Mouse (Mus musculus): ENCODE results near the gene Zfp933. TPM values are rescaled to one million over a fixed set of nuclear protein-coding genes. Genes with fewer than 3 reads are reported as not detected.
A peak's percentile ranks its signal among the peaks of the same experiment; 100 is the strongest.
"Not testable (repeated sequence)": the region's sequence is repeated elsewhere in the genome, so short reads cannot be mapped to it uniquely, and the experiment has no call there.

Gene Zfp933
- total RNA-seq, 2 experiments from 2014 or later, result 11.2 to 12.4 TPM

GRCm38 (mm10) chr4:147866056-147866455 is 17.9 kb upstream of the Zfp933 start:
- no peak for DNase-seq
- intact Hi-C loops (cut with DNase I), result no loop called here

- no peak for DNase-seq
- intact Hi-C loops (cut with DNase I), result no loop called here
Observed at GRCm38 (mm10) chr4:147865651-147866050, 17.5 kb upstream of the Zfp933 start.

- DNase-seq, result no peak
- intact Hi-C loops (cut with DNase I), result no loop called here
Observed at GRCm38 (mm10) chr4:147862051-147862450, 13.9 kb upstream of the Zfp933 start.

- intact Hi-C loops (cut with DNase I), result no loop called here
- DNase-seq, result no peak
Observed at GRCm38 (mm10) chr4:147850776-147851175, 2.6 kb upstream of the Zfp933 start.

- intact Hi-C loops (cut with DNase I), result loop anchor here (10.0 kb wide), 1 partner anchor 404 kb away; no protein-coding TSS in a partner anchor
- no peak for DNase-seq
Observed at GRCm38 (mm10) chr4:147848584-147848991, 422 bp upstream of the Zfp933 start.

- no peak for DNase-seq
- intact Hi-C loops (cut with DNase I), result loop anchor here (10.0 kb wide), 1 partner anchor 398 kb away; no protein-coding TSS in a partner anchor
Observed at GRCm38 (mm10) chr4:147842871-147843270, 5.3 kb downstream of the Zfp933 start.

- intact Hi-C loops (cut with DNase I), result not testable (repeated sequence)
- peak; percentile 22 to 39 for DNase-seq
Observed at GRCm38 (mm10) chr4:147839282-147839681, 8.9 kb downstream of the Zfp933 start.

GRCm38 (mm10) chr4:147824389-147824788 is 23.8 kb downstream of the Zfp933 start:
- intact Hi-C loops (cut with DNase I), result no loop called here
- no peak for DNase-seq

- DNase-seq; intact Hi-C loops (cut with DNase I): not testable (repeated sequence)
Observed at GRCm38 (mm10) chr4:147821414-147821813, 26.8 kb downstream of the Zfp933 start.

GRCm38 (mm10) chr4:147819659-147820058 is 28.5 kb downstream of the Zfp933 start:
- intact Hi-C loops (cut with DNase I), result not testable (repeated sequence)

GRCm38 (mm10) chr4:147814592-147815167 is 33.5 kb downstream of the Zfp933 start:
- intact Hi-C loops (cut with DNase I), result no loop called here
- DNase-seq, result peak in 1 of 2 experiments; percentile 21

More at GRCm38 (mm10) chr4:147819659-147820058, 28.5 kb downstream of the Zfp933 start:
- DNase-seq, result not testable (repeated sequence)

- DNase-seq, result no peak
- intact Hi-C loops (cut with DNase I), result no loop called here
Observed at GRCm38 (mm10) chr4:147813249-147813765, 34.9 kb downstream of the Zfp933 start.

- intact Hi-C loops (cut with DNase I); DNase-seq: not testable (repeated sequence)
Observed at GRCm38 (mm10) chr4:147809966-147810304, 38.2 kb downstream of the Zfp933 start.

- intact Hi-C loops (cut with DNase I), result not testable (repeated sequence)
- peak; percentile 53 to 59 for DNase-seq
Observed at GRCm38 (mm10) chr4:147809292-147809965, 38.7 kb downstream of the Zfp933 start, which contains the start of gene Zfp984. Gene Zfp984, minus strand, starts transcription at chr4:147809788.

GRCm38 (mm10) chr4:147808483-147808882 is 39.7 kb downstream of the Zfp933 start:
- intact Hi-C loops (cut with DNase I), result not testable (repeated sequence)

GRCm38 (mm10) chr4:147795308-147795707 is 52.9 kb downstream of the Zfp933 start:
- DNase-seq; intact Hi-C loops (cut with DNase I): not testable (repeated sequence)

More at GRCm38 (mm10) chr4:147808483-147808882, 39.7 kb downstream of the Zfp933 start:
- DNase-seq, result not testable (repeated sequence)

GRCm38 (mm10) chr4:147794026-147794665 is 54.0 kb downstream of the Zfp933 start:
- intact Hi-C loops (cut with DNase I); DNase-seq: not testable (repeated sequence)

- DNase-seq; intact Hi-C loops (cut with DNase I): not testable (repeated sequence)
Observed at GRCm38 (mm10) chr4:147793390-147793916, 54.7 kb downstream of the Zfp933 start.

- intact Hi-C loops (cut with DNase I); DNase-seq: not testable (repeated sequence)
Observed at GRCm38 (mm10) chr4:147791729-147792128, 56.4 kb downstream of the Zfp933 start.

Data from heart, postnatal 10 days (tissue).